Mouse (Mus musculus): ENCODE results near the gene Bicral. TPM values are rescaled to one million over a fixed set of nuclear protein-coding genes. Genes with fewer than 3 reads are reported as not detected.

Gene Bicral
- polyA plus RNA-seq, 1 experiment from 2014 or later = 3.0 TPM

- Histone ChIP-seq H3K27me3 (replicated peaks; ENCODE audit: insufficient read depth, low read length) (no peaks in the 10 kb centered on the region), H3K4me2 (replicated peaks; ENCODE audit: low read depth, low read length) (no peak overlapping the region), H3K36me3 (ENCODE audit: insufficient read depth, low read length) (no peaks in the 10 kb centered on the region), H3K4me1 (ENCODE audit: insufficient read depth, low read depth, low read length) (no peaks in the 10 kb centered on the region), H3K27ac (ENCODE audit: low read length) (no peak overlapping the region), H3K4me3 (ENCODE audit: low read depth, low read length) (no peak overlapping the region), H3K9me3 (ENCODE audit: low read length) (no peaks in the 10 kb centered on the region), H3K9ac (replicated peaks; ENCODE audit: low read depth) (no peak overlapping the region)
- ATAC-seq (no peak), DNase-seq (ENCODE audit: low spot score) (no peak)
- TF ChIP-seq EP300 (IDR thresholded peaks at IDR 0.05) = no peak
- no peak for TF ChIP-seq CTCF (IDR thresholded peaks at IDR 0.05)
- 64% methylated on average over 11 of the region's 11 CpGs for WGBS
Measured at GRCm38 (mm10) chr17:46885218-46885909, 27.1 kb upstream of the Bicral start.

- ATAC-seq (no peak), DNase-seq (ENCODE audit: low spot score) (no peak)
- no peaks in the 10 kb centered on the region for H3K9me3 ChIP-seq (ENCODE audit: low read length)
- no peaks in the 10 kb centered on the region for H3K4me1 ChIP-seq (ENCODE audit: insufficient read depth, low read depth, low read length)
- no peak overlapping the region for H3K27ac ChIP-seq (ENCODE audit: low read length)
- WGBS = 92% methylated on average over 6 of the region's 6 CpGs
- no peaks in the 10 kb centered on the region for H3K27me3 ChIP-seq (replicated peaks; ENCODE audit: insufficient read depth, low read length)
- H3K4me2 ChIP-seq (replicated peaks; ENCODE audit: low read depth, low read length) = no peak overlapping the region
- H3K4me3 ChIP-seq (ENCODE audit: low read depth, low read length) = no peak overlapping the region
- TF ChIP-seq CTCF (IDR thresholded peaks at IDR 0.05) = no peak
- no peak for TF ChIP-seq EP300 (IDR thresholded peaks at IDR 0.05)
- H3K9ac ChIP-seq (replicated peaks; ENCODE audit: low read depth) = no peak overlapping the region
- H3K36me3 ChIP-seq (ENCODE audit: insufficient read depth, low read length) = no peaks in the 10 kb centered on the region
Measured at GRCm38 (mm10) chr17:46884766-46885165, 26.5 kb upstream of the Bicral start.

GRCm38 (mm10) chr17:46883107-46883506 is 24.8 kb upstream of the Bicral start:
- no peak for TF ChIP-seq CTCF (IDR thresholded peaks at IDR 0.05)
- TF ChIP-seq EP300 (IDR thresholded peaks at IDR 0.05) = no peak
- ATAC-seq = no peak
- H3K4me2 ChIP-seq (replicated peaks; ENCODE audit: low read depth, low read length) = no peak overlapping the region
- no peaks in the 10 kb centered on the region for H3K36me3 ChIP-seq (ENCODE audit: insufficient read depth, low read length)
- no peaks in the 10 kb centered on the region for H3K4me1 ChIP-seq (ENCODE audit: insufficient read depth, low read depth, low read length)
- no peak for DNase-seq (ENCODE audit: low spot score)
- no peak overlapping the region for H3K27ac ChIP-seq (ENCODE audit: low read length)
- H3K9ac ChIP-seq (replicated peaks; ENCODE audit: low read depth) = no peak overlapping the region
- WGBS = 68% methylated on average over 9 of the region's 9 CpGs
- H3K9me3 ChIP-seq (ENCODE audit: low read length) = no peaks in the 10 kb centered on the region
- no peaks in the 10 kb centered on the region for H3K27me3 ChIP-seq (replicated peaks; ENCODE audit: insufficient read depth, low read length)
- H3K4me3 ChIP-seq (ENCODE audit: low read depth, low read length) = no peak overlapping the region

GRCm38 (mm10) chr17:46881728-46882127 is 23.4 kb upstream of the Bicral start:
- H3K9me3 ChIP-seq (ENCODE audit: low read length) = no peaks in the 10 kb centered on the region
- no peaks in the 10 kb centered on the region for H3K27me3 ChIP-seq (replicated peaks; ENCODE audit: insufficient read depth, low read length)
- H3K27ac ChIP-seq (ENCODE audit: low read length) = no peak overlapping the region
- no peaks in the 10 kb centered on the region for H3K36me3 ChIP-seq (ENCODE audit: insufficient read depth, low read length)
- WGBS = 83% methylated on average over 6 of the region's 6 CpGs
- H3K4me3 ChIP-seq (ENCODE audit: low read depth, low read length) = no peak overlapping the region
- ATAC-seq = no peak
- TF ChIP-seq CTCF (IDR thresholded peaks at IDR 0.05) (no peak), EP300 (IDR thresholded peaks at IDR 0.05) (no peak)
- no peaks in the 10 kb centered on the region for H3K4me1 ChIP-seq (ENCODE audit: insufficient read depth, low read depth, low read length)
- DNase-seq (ENCODE audit: low spot score) = no peak
- no peak overlapping the region for H3K4me2 ChIP-seq (replicated peaks; ENCODE audit: low read depth, low read length)
- no peak overlapping the region for H3K9ac ChIP-seq (replicated peaks; ENCODE audit: low read depth)

- no peaks in the 10 kb centered on the region for H3K27me3 ChIP-seq (replicated peaks; ENCODE audit: insufficient read depth, low read length)
- WGBS = 27% methylated on average over 2 of the region's 2 CpGs
- no peaks in the 10 kb centered on the region for H3K36me3 ChIP-seq (ENCODE audit: insufficient read depth, low read length)
- H3K4me3 ChIP-seq (ENCODE audit: low read depth, low read length) = no peak overlapping the region
- H3K9ac ChIP-seq (replicated peaks; ENCODE audit: low read depth) = no peak overlapping the region
- H3K4me1 ChIP-seq (ENCODE audit: insufficient read depth, low read depth, low read length) = no peaks in the 10 kb centered on the region
- ATAC-seq = no peak
- TF ChIP-seq EP300 (IDR thresholded peaks at IDR 0.05) (no peak), CTCF (IDR thresholded peaks at IDR 0.05) (no peak)
- no peak overlapping the region for H3K4me2 ChIP-seq (replicated peaks; ENCODE audit: low read depth, low read length)
- peak overlapping the region; percentile 4; the same call in 1 of the 2 replicates for H3K27ac ChIP-seq (ENCODE audit: low read length)
- H3K9me3 ChIP-seq (ENCODE audit: low read length) = no peaks in the 10 kb centered on the region
- DNase-seq (ENCODE audit: low spot score) = no peak
Measured at GRCm38 (mm10) chr17:46880322-46880721, 22.0 kb upstream of the Bicral start.

- no peaks in the 10 kb centered on the region for H3K36me3 ChIP-seq (ENCODE audit: insufficient read depth, low read length)
- no peak overlapping the region for H3K9ac ChIP-seq (replicated peaks; ENCODE audit: low read depth)
- H3K4me2 ChIP-seq (replicated peaks; ENCODE audit: low read depth, low read length) = no peak overlapping the region
- TF ChIP-seq EP300 (IDR thresholded peaks at IDR 0.05) (peak; percentile 87), CTCF (IDR thresholded peaks at IDR 0.05) (no peak)
- no peaks in the 10 kb centered on the region for H3K4me1 ChIP-seq (ENCODE audit: insufficient read depth, low read depth, low read length)
- H3K4me3 ChIP-seq (ENCODE audit: low read depth, low read length) = no peak overlapping the region
- H3K27ac ChIP-seq (ENCODE audit: low read length) = peak overlapping the region; percentile 4; the same call in 1 of the 2 replicates
- WGBS = 16% methylated on average over 14 of the region's 14 CpGs
- no peaks in the 10 kb centered on the region for H3K9me3 ChIP-seq (ENCODE audit: low read length)
- DNase-seq (ENCODE audit: low spot score) = peak; percentile 92
- no peaks in the 10 kb centered on the region for H3K27me3 ChIP-seq (replicated peaks; ENCODE audit: insufficient read depth, low read length)
- peak; percentile 91 for ATAC-seq
Measured at GRCm38 (mm10) chr17:46879841-46880311, 21.6 kb upstream of the Bicral start.
